Mouse (Mus musculus) hindbrain, embryonic 15.5 days (tissue): Measurements from ENCODE around the gene Wap. TPM values are rescaled to one million over a fixed set of nuclear protein-coding genes. Genes with fewer than 3 reads are reported as not detected.
A peak's percentile ranks its signal among the peaks of the same experiment; 100 is the strongest.

Source experiments
- ATAC-seq: fragments of 200-750 bp; cut with Nextera tagmentation; 2 replicates; pipeline ENCODE4 v1.8.0; 2017; ENCODE audit warnings: low read depth, moderate number of reproducible peaks, moderate TSS enrichment; ENCODE audit not compliant: low FRiP score
- H3K27ac ChIP-seq: fragments of 300-500 bp; sonication (generic); replicated peaks from 2 replicates; pipeline ENCODE4 v1.5.1; 2015; ENCODE audit warnings: mild to moderate bottlenecking, inconsistent platforms
- H3K27me3 ChIP-seq: fragments of 300-500 bp; sonication (generic); 2 replicates; pipeline ENCODE4 v1.6.1; 2015; ENCODE audit warnings: control low read depth, inconsistent platforms
- H3K36me3 ChIP-seq: fragments of 300-500 bp; sonication (generic); 2 replicates; pipeline ENCODE4 v1.6.1; 2015; ENCODE audit warnings: control low read depth, inconsistent platforms
- H3K4me1 ChIP-seq: fragments of 300-500 bp; sonication (generic); replicated peaks from 2 replicates; pipeline ENCODE4 v1.6.1; 2015; ENCODE audit warnings: control low read depth, inconsistent platforms
- H3K4me2 ChIP-seq: fragments of 300-500 bp; sonication (generic); 2 replicates; pipeline ENCODE4 v1.6.1; 2015; ENCODE audit warnings: moderate library complexity, mild to moderate bottlenecking, inconsistent platforms
- H3K4me3 ChIP-seq: fragments of 300-500 bp; sonication (generic); 2 replicates; pipeline ENCODE4 v1.5.1; 2015; ENCODE audit warnings: mild to moderate bottlenecking, inconsistent platforms
- H3K9ac ChIP-seq: fragments of 300-500 bp; sonication (generic); 2 replicates; pipeline ENCODE4 v1.6.1; 2015; ENCODE audit warnings: inconsistent platforms
- H3K9me3 ChIP-seq: fragments of 300-500 bp; sonication (generic); 2 replicates; pipeline ENCODE4 v1.6.1; 2016; ENCODE audit warnings: control low read depth, inconsistent platforms
- WGBS: fragments of 180-500 bp; shearing (Covaris S2); methylation state at CpG from one replicate; pipeline ENCODE4 v1.1.7; 2015; 5-methylcytosine and 5-hydroxymethylcytosine counted together
- polyA plus RNA-seq: library from polyadenylated mRNA; unstranded; fragments of >200 nt; fragmentation: Nextera tagmentation; extraction: Ambion mirVana; gene quantifications from 2 replicates; pipeline ENCODE4 v1.2.1, GENCODE M21; 2015

Gene Wap
- polyA plus RNA-seq, 1 experiment from 2014 or later = not detected

GRCm38 (mm10) chr11:6602662-6603061 is 35.8 kb downstream of the Wap start:
- Histone ChIP-seq H3K4me3 (peak overlapping the region; percentile 64), H3K4me2 (peak overlapping the region; percentile 74), H3K9ac (no peak overlapping the region), H3K27me3 (no peaks in the 10 kb centered on the region), H3K4me1 (peaks cover 88% of the 10 kb centered on the region), H3K9me3 (no peaks in the 10 kb centered on the region), H3K36me3 (peaks cover 21% of the 10 kb centered on the region), H3K27ac (no peak overlapping the region)
- ATAC-seq = no peak
- 85% methylated on average over 9 of the region's 9 CpGs for WGBS

GRCm38 (mm10) chr11:6601649-6602480 is 36.6 kb downstream of the Wap start:
- H3K4me1 ChIP-seq = peaks cover 83% of the 10 kb centered on the region

GRCm38 (mm10) chr11:6600284-6600944 is 38.0 kb downstream of the Wap start:
- Histone ChIP-seq H3K27me3 (no peaks in the 10 kb centered on the region), H3K9ac (no peak overlapping the region), H3K36me3 (peaks cover 30% of the 10 kb centered on the region), H3K4me2 (no peak overlapping the region), H3K9me3 (no peaks in the 10 kb centered on the region), H3K27ac (peak overlapping the region; percentile 70), H3K4me3 (no peak overlapping the region), H3K4me1 (peaks cover 73% of the 10 kb centered on the region)
- ATAC-seq = no peak
- 83% methylated on average over 8 of the region's 8 CpGs for WGBS

More at GRCm38 (mm10) chr11:6601649-6602480, 36.6 kb downstream of the Wap start:
- no peak overlapping the region for H3K4me2 ChIP-seq
- H3K27ac ChIP-seq = no peak overlapping the region
- H3K36me3 ChIP-seq = peaks cover 21% of the 10 kb centered on the region
- 85% methylated on average over 20 of the region's 20 CpGs for WGBS
- no peak overlapping the region for H3K4me3 ChIP-seq
- no peak overlapping the region for H3K9ac ChIP-seq
- no peaks in the 10 kb centered on the region for H3K27me3 ChIP-seq
- no peaks in the 10 kb centered on the region for H3K9me3 ChIP-seq
- ATAC-seq = no peak

GRCm38 (mm10) chr11:6599831-6600230 is 38.6 kb downstream of the Wap start:
- Histone ChIP-seq H3K9ac (peak overlapping the region; percentile 35), H3K4me1 (peaks cover 71% of the 10 kb centered on the region), H3K4me2 (no peak overlapping the region; the same call in 1 of the 2 replicates), H3K27me3 (no peaks in the 10 kb centered on the region), H3K27ac (peak overlapping the region; percentile 70), H3K36me3 (peaks cover 30% of the 10 kb centered on the region), H3K9me3 (no peaks in the 10 kb centered on the region), H3K4me3 (no peak overlapping the region)
- WGBS = 78% methylated on average over 6 of the region's 6 CpGs
- no peak for ATAC-seq

- peaks cover 64% of the 10 kb centered on the region for H3K4me1 ChIP-seq
- peaks cover 33% of the 10 kb centered on the region for H3K36me3 ChIP-seq
- H3K4me2 ChIP-seq = peak overlapping the region; percentile 50
- peak overlapping the region; percentile 70 for H3K27ac ChIP-seq
- no peaks in the 10 kb centered on the region for H3K27me3 ChIP-seq
- peak overlapping the region; percentile 35 for H3K9ac ChIP-seq
- H3K9me3 ChIP-seq = no peaks in the 10 kb centered on the region
- peak; percentile 16 for ATAC-seq
- H3K4me3 ChIP-seq = peak overlapping the region; percentile 0; the same call in 1 of the 2 replicates
- 12% methylated on average over 27 of the region's 27 CpGs for WGBS
Observed at GRCm38 (mm10) chr11:6599011-6599681, 39.3 kb downstream of the Wap start.

GRCm38 (mm10) chr11:6598191-6598889 is 40.1 kb downstream of the Wap start:
- peak; percentile 1; the same call in 1 of the 2 replicates for ATAC-seq
- peak overlapping the region; percentile 70 for H3K27ac ChIP-seq
- H3K9ac ChIP-seq = peak overlapping the region; percentile 35; the same call in 1 of the 2 replicates
- peaks cover 56% of the 10 kb centered on the region for H3K4me1 ChIP-seq
- H3K27me3 ChIP-seq = no peaks in the 10 kb centered on the region
- WGBS = 57% methylated on average over 19 of the region's 19 CpGs
- H3K9me3 ChIP-seq = no peaks in the 10 kb centered on the region
- H3K4me3 ChIP-seq = 0 out of 2 replicates have a peak overlapping the region, but pooled peaks have one; percentile 0
- H3K36me3 ChIP-seq = peaks cover 41% of the 10 kb centered on the region
- peak overlapping the region; percentile 50 for H3K4me2 ChIP-seq

- Histone ChIP-seq H3K36me3 (peaks cover 49% of the 10 kb centered on the region), H3K4me1 (peaks cover 48% of the 10 kb centered on the region), H3K9ac (no peak overlapping the region), H3K27ac (peak overlapping the region; percentile 70; the same call in 1 of the 2 replicates), H3K4me2 (no peak overlapping the region), H3K4me3 (no peak overlapping the region), H3K9me3 (no peaks in the 10 kb centered on the region), H3K27me3 (no peaks in the 10 kb centered on the region)
- no peak for ATAC-seq
- 62% methylated on average over 7 of the region's 7 CpGs for WGBS
Observed at GRCm38 (mm10) chr11:6597523-6597922, 40.9 kb downstream of the Wap start.

GRCm38 (mm10) chr11:6596616-6597015 is 41.8 kb downstream of the Wap start:
- Histone ChIP-seq H3K9me3 (no peaks in the 10 kb centered on the region), H3K27ac (peak overlapping the region; percentile 43; the same call in 1 of the 2 replicates), H3K4me2 (no peak overlapping the region), H3K9ac (no peak overlapping the region), H3K36me3 (peaks cover 49% of the 10 kb centered on the region), H3K27me3 (no peaks in the 10 kb centered on the region), H3K4me3 (no peak overlapping the region), H3K4me1 (peaks cover 39% of the 10 kb centered on the region)
- no peak for ATAC-seq
- 82% methylated on average over 3 of the region's 3 CpGs for WGBS

- Histone ChIP-seq H3K4me2 (no peak overlapping the region), H3K9ac (no peak overlapping the region), H3K9me3 (no peaks in the 10 kb centered on the region), H3K27ac (peak overlapping the region; percentile 43; the same call in 1 of the 2 replicates), H3K36me3 (peaks cover 48% of the 10 kb centered on the region), H3K4me1 (peaks cover 38% of the 10 kb centered on the region), H3K4me3 (no peak overlapping the region), H3K27me3 (no peaks in the 10 kb centered on the region)
- WGBS = 93% methylated on average over 6 of the region's 6 CpGs
- ATAC-seq = no peak
Observed at GRCm38 (mm10) chr11:6596205-6596604, 42.2 kb downstream of the Wap start.

GRCm38 (mm10) chr11:6595339-6595738 is 43.1 kb downstream of the Wap start:
- Histone ChIP-seq H3K27me3 (no peaks in the 10 kb centered on the region), H3K4me3 (no peak overlapping the region), H3K4me2 (no peak overlapping the region), H3K27ac (no peak overlapping the region), H3K9me3 (no peaks in the 10 kb centered on the region), H3K36me3 (peaks cover 51% of the 10 kb centered on the region), H3K9ac (no peak overlapping the region), H3K4me1 (peaks cover 29% of the 10 kb centered on the region)
- ATAC-seq = no peak
- 94% methylated on average over 5 of the region's 5 CpGs for whole genome bisulfite sequencing

GRCm38 (mm10) chr11:6594845-6595244 is 43.6 kb downstream of the Wap start:
- H3K9me3 ChIP-seq = no peaks in the 10 kb centered on the region
- H3K27ac ChIP-seq = no peak overlapping the region
- peaks cover 24% of the 10 kb centered on the region for H3K4me1 ChIP-seq
- H3K4me3 ChIP-seq = no peak overlapping the region
- H3K36me3 ChIP-seq = peaks cover 54% of the 10 kb centered on the region
- no peaks in the 10 kb centered on the region for H3K27me3 ChIP-seq
- ATAC-seq = no peak
- no peak overlapping the region for H3K4me2 ChIP-seq
- 85% methylated on average over 6 of the region's 6 CpGs for WGBS
- H3K9ac ChIP-seq = no peak overlapping the region
